Mouse (Mus musculus): ENCODE results near the gene Ldlrad2. TPM values are rescaled to one million over a fixed set of nuclear protein-coding genes. Genes with fewer than 3 reads are reported as not detected.

Gene Ldlrad2
- polyA plus RNA-seq, 1 experiment = not detected

DNA sequence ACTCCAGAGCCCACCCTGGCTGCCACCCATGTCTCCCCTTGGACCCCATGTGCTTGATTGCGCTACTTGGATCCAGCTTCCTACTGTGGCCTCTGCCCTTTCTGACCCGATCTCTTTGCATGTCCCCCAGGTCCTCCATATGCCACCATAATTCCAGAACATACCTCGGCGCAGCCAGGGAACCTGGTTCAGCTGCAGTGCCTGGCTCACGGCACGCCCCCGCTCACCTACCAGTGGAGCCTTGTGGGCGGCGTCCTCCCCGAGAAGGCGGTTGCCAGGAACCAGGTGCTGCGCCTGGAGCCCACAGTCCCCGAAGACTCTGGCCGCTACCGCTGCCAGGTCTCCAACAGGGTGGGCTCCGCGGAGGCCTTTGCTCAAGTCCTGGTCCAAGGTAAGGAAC, 20.9 kb downstream of the Ldlrad2 start:
- Histone ChIP-seq H3K27ac (ENCODE audit: insufficient read depth, low read depth, low read length) (no peak overlapping the region), H3K4me3 (ENCODE audit: insufficient read depth, low read depth, low read length) (no peak overlapping the region), H3K4me1 (ENCODE audit: control insufficient read depth, insufficient read depth, low read length) (no peaks in the 10 kb centered on the region), H3K36me3 (ENCODE audit: control insufficient read depth, insufficient read depth, low read length) (peaks cover 2% of the 10 kb centered on the region), H3K27me3 (replicated peaks; ENCODE audit: control insufficient read depth, insufficient read depth, low read length) (no peaks in the 10 kb centered on the region)
- TF ChIP-seq CTCF (conservative IDR thresholded peaks at IDR 0.05; ENCODE audit: insufficient read depth, insufficient read length, low read depth, low read length) (no peak), POLR2A (IDR thresholded peaks at IDR 0.05; ENCODE audit: low read depth, low read length) (no peak)
- WGBS = 92% methylated on average over 17 of the region's 17 CpGs
- no peak for DNase-seq

DNA sequence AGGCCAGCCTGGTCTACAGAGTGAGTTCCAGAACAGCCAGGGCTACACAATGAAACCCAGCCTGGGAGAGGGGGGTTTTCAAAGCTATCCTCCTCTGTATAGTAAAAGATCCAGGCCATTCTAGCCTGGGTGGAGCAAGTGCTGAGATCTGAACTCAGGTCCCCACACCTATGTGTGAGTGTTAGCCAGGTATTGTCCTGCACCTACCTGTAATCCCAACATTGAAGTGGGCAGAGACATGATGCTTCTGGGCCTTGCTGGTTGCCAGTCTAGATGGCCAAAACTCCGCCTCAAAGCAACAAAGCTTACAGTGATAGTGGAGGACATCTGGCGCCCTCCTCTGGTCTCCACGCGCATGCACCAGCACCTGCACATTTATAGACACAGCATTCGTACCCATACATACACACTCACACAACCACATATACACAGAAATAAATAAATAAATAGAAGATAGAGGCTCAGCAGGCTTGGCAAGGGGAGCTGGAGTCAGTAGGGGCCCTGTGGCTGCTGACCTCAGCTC, 28.3 kb downstream of the Ldlrad2 start:
- TF ChIP-seq POLR2A (IDR thresholded peaks at IDR 0.05; ENCODE audit: low read depth, low read length) (no peak), CTCF (conservative IDR thresholded peaks at IDR 0.05; ENCODE audit: insufficient read depth, insufficient read length, low read depth, low read length) (peak; percentile 84)
- no peak overlapping the region for H3K27ac ChIP-seq (ENCODE audit: insufficient read depth, low read depth, low read length)
- WGBS = 87% methylated on average over 5 of the region's 5 CpGs
- H3K4me1 ChIP-seq (ENCODE audit: control insufficient read depth, insufficient read depth, low read length) = no peaks in the 10 kb centered on the region
- peak; percentile 55 for DNase-seq
- no peaks in the 10 kb centered on the region for H3K27me3 ChIP-seq (replicated peaks; ENCODE audit: control insufficient read depth, insufficient read depth, low read length)
- no peak overlapping the region for H3K4me3 ChIP-seq (ENCODE audit: insufficient read depth, low read depth, low read length)
- H3K36me3 ChIP-seq (ENCODE audit: control insufficient read depth, insufficient read depth, low read length) = no peaks in the 10 kb centered on the region; the same call in 1 of the 2 replicates

DNA sequence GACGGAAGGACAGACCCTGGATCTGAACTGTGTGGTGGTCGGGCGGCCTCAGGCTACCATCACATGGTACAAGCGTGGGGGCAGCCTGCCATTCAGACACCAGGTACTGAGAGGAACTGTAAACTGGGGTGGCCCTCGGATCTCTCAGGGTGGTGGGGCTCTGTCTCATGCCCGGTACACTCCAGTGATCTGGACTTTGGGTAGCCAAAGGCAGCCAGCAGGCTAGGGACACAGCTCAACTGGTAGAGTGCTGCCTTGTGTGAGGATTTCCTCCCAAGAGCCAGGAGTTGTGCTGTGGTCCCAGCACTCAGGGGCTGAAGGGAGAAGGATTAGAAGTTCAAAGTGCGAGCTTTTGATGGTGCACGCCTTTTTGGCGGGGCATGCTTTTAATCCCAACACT, 28.8 kb downstream of the Ldlrad2 start:
- Histone ChIP-seq H3K36me3 (ENCODE audit: control insufficient read depth, insufficient read depth, low read length) (no peaks in the 10 kb centered on the region; the same call in 1 of the 2 replicates), H3K27me3 (replicated peaks; ENCODE audit: control insufficient read depth, insufficient read depth, low read length) (no peaks in the 10 kb centered on the region), H3K4me1 (ENCODE audit: control insufficient read depth, insufficient read depth, low read length) (no peaks in the 10 kb centered on the region), H3K27ac (ENCODE audit: insufficient read depth, low read depth, low read length) (no peak overlapping the region), H3K4me3 (ENCODE audit: insufficient read depth, low read depth, low read length) (no peak overlapping the region)
- 72% methylated on average over 9 of the region's 9 CpGs for WGBS
- TF ChIP-seq POLR2A (IDR thresholded peaks at IDR 0.05; ENCODE audit: low read depth, low read length) (no peak), CTCF (conservative IDR thresholded peaks at IDR 0.05; ENCODE audit: insufficient read depth, insufficient read length, low read depth, low read length) (no peak)
- DNase-seq = peak; percentile 50

DNA sequence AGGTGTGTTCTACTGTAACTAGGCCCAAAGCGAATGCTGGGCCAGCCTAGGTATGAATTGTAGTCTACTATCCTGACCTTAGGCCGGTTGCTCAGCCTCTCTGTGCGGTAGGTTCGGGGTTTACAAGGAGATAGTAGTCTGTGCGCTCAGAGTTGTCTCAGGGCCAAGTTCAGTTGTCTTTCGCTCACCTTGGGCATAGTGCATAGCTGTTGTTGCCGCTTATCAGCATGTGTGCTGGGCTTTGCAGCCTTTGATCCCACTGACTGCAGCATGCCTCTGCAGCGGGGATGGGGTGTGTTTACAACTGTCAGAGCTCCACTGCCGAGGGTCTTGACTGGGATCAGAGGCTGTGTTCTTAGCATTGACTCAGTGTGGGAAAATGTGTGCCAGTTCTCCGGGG, 31.4 kb downstream of the Ldlrad2 start:
- no peaks in the 10 kb centered on the region for H3K27me3 ChIP-seq (replicated peaks; ENCODE audit: control insufficient read depth, insufficient read depth, low read length)
- DNase-seq = no peak
- no peak overlapping the region for H3K27ac ChIP-seq (ENCODE audit: insufficient read depth, low read depth, low read length)
- H3K4me1 ChIP-seq (ENCODE audit: control insufficient read depth, insufficient read depth, low read length) = no peaks in the 10 kb centered on the region
- H3K36me3 ChIP-seq (ENCODE audit: control insufficient read depth, insufficient read depth, low read length) = no peaks in the 10 kb centered on the region
- TF ChIP-seq CTCF (conservative IDR thresholded peaks at IDR 0.05; ENCODE audit: insufficient read depth, insufficient read length, low read depth, low read length) (no peak), POLR2A (IDR thresholded peaks at IDR 0.05; ENCODE audit: low read depth, low read length) (no peak)
- no peak overlapping the region for H3K4me3 ChIP-seq (ENCODE audit: insufficient read depth, low read depth, low read length)
- 89% methylated on average over 10 of the region's 10 CpGs for whole genome bisulfite sequencing

DNA sequence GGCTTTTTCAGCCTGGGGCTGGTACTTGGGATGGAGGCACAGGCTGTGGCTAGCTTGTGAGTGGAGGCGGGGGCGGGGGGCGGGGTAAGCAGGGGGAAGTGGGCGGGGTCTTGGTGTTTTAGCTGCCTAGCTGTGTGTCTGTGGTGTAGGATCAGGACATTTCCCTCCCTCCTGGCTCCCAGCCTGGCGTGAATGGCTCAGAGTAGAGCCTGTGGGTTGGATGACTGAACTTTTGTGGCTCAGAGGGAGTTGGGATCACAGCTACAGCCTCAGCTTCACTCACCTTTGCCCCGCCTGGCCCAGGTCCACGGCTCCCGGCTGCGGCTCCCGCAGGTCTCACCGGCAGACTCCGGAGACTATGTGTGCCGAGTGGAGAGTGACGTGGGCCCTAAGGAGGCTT, 34.0 kb downstream of the Ldlrad2 start:
- peak; percentile 91 for DNase-seq
- no peak for TF ChIP-seq POLR2A (IDR thresholded peaks at IDR 0.05; ENCODE audit: low read depth, low read length)
- no peak for TF ChIP-seq CTCF (conservative IDR thresholded peaks at IDR 0.05; ENCODE audit: insufficient read depth, insufficient read length, low read depth, low read length)
- H3K27me3 ChIP-seq (replicated peaks; ENCODE audit: control insufficient read depth, insufficient read depth, low read length) = no peaks in the 10 kb centered on the region
- H3K4me3 ChIP-seq (ENCODE audit: insufficient read depth, low read depth, low read length) = no peak overlapping the region
- WGBS = 48% methylated on average over 14 of the region's 14 CpGs
- no peaks in the 10 kb centered on the region for H3K4me1 ChIP-seq (ENCODE audit: control insufficient read depth, insufficient read depth, low read length)
- H3K36me3 ChIP-seq (ENCODE audit: control insufficient read depth, insufficient read depth, low read length) = no peaks in the 10 kb centered on the region
- no peak overlapping the region for H3K27ac ChIP-seq (ENCODE audit: insufficient read depth, low read depth, low read length)

DNA sequence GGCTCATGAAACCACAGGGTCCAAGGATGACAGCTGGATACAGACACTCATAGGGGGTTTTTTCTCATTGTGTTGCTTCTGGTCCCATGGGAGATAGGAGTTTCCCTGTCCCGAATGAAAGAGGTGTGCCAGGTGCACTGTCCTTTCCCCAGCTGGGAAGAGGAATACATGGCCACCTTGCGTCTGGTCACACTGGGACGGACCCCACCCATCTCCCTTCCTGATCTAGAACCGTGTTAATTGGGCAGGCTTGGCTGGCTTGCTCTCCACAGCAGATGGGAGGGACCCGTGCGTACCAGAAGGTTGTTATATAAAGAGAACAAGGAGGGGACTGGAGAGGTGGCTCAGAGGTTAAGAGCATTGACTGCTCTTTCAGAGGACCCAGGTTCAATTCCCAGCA, 46.5 kb downstream of the Ldlrad2 start:
- TF ChIP-seq POLR2A (IDR thresholded peaks at IDR 0.05; ENCODE audit: low read depth, low read length) (no peak), CTCF (conservative IDR thresholded peaks at IDR 0.05; ENCODE audit: insufficient read depth, insufficient read length, low read depth, low read length) (no peak)
- peaks cover 2% of the 10 kb centered on the region; the same call in 1 of the 2 replicates for H3K4me1 ChIP-seq (ENCODE audit: control insufficient read depth, insufficient read depth, low read length)
- 67% methylated on average over 6 of the region's 6 CpGs for WGBS
- H3K36me3 ChIP-seq (ENCODE audit: control insufficient read depth, insufficient read depth, low read length) = no peaks in the 10 kb centered on the region
- no peak overlapping the region for H3K4me3 ChIP-seq (ENCODE audit: insufficient read depth, low read depth, low read length)
- H3K27me3 ChIP-seq (replicated peaks; ENCODE audit: control insufficient read depth, insufficient read depth, low read length) = no peaks in the 10 kb centered on the region
- no peak for DNase-seq
- no peak overlapping the region for H3K27ac ChIP-seq (ENCODE audit: insufficient read depth, low read depth, low read length)

DNA sequence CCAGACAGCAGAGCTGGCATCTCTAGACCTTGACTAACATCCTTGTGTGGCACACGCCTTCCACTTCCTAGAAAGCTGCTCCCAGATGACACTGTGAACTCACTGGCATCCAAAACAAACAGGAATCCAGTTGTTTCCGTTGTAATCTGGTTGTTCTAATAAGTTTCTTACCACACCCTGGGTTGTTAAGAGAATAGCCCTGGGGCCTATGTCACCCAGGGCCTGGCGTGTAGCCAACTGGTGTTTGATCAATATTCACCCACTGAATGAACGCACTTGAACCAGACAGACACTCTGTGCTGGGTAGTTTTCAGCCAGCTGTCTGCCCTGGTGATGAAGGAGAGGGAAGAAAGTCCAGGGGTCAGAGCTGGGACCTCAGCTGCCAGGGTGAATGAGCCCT, 47.0 kb downstream of the Ldlrad2 start:
- peak; percentile 80 for DNase-seq
- Histone ChIP-seq H3K27me3 (replicated peaks; ENCODE audit: control insufficient read depth, insufficient read depth, low read length) (no peaks in the 10 kb centered on the region), H3K36me3 (ENCODE audit: control insufficient read depth, insufficient read depth, low read length) (no peaks in the 10 kb centered on the region), H3K4me3 (ENCODE audit: insufficient read depth, low read depth, low read length) (no peak overlapping the region), H3K27ac (ENCODE audit: insufficient read depth, low read depth, low read length) (no peak overlapping the region), H3K4me1 (ENCODE audit: control insufficient read depth, insufficient read depth, low read length) (peaks cover 2% of the 10 kb centered on the region; the same call in 1 of the 2 replicates)
- TF ChIP-seq CTCF (conservative IDR thresholded peaks at IDR 0.05; ENCODE audit: insufficient read depth, insufficient read length, low read depth, low read length) (no peak), POLR2A (IDR thresholded peaks at IDR 0.05; ENCODE audit: low read depth, low read length) (no peak)
- WGBS = 44% methylated on average over 4 of the region's 4 CpGs

Measured in kidney, adult 2 months (tissue).